Mouse (Mus musculus): ENCODE measurements at regions not wholly inside any gene's neighbourhood (a gene's known extent, or its start where the extent isn't known, plus 50 kb on each side); places are given as distances from the start of the nearest gene placed in this dataset.

DNA sequence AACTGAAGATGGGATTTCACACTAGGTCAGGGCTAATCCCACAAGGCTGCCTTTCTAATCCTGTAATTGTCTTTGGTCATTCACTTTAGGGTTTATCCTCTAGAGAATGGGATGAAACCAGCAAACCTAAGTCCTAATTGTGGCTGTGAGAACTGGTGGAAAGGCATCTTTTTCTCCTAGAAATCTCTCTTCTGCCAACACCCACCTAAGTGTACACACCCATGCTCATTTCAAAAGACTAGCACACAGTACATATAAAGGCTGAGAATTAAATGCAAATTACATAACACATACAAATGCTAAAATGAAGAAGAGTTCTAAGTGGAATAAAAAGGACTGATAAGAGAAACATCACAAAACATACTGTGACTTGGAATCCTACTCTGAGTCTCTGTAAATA is 579.5 kb downstream of the Eepd1 start:
- no peaks in the 10 kb centered on the region for H3K9me3 ChIP-seq (replicated peaks; ENCODE audit: low read length)

DNA sequence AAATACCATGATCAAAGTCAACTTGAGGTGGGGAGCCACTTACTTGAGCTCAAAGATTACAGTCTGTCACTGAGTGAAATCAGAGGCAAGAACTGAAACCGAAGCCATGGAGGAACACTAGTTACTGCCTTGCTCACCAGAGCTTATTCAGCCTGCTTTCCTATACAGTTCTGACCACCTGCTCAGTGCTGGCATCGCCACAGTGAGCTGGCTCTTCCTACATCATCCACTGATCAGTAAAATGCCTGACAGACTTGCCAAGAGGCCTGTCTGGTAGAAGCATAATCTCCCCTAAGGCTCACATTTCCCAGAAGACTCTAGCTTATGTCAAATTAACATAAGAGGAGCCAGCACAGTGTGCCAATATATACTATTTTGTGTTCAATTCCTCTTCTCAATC is 595.7 kb downstream of the Eepd1 start:
- Histone ChIP-seq H3K79me2 (replicated peaks; ENCODE audit: control insufficient read depth, extremely low read depth, insufficient read depth, poor library complexity, severe bottlenecking) (no peaks in the 10 kb centered on the region), H3K9ac (ENCODE audit: insufficient read depth, low read depth) (no peak overlapping the region), H3K9me3 (replicated peaks; ENCODE audit: low read length) (no peaks in the 10 kb centered on the region), H3K4me3 (replicated peaks in 1 of 3; ENCODE audit: low read depth in 2 of 3, low read length in 2 of 3, poor library complexity in 1 of 3) (no peak overlapping the region), H3K4me1 (ENCODE audit: control insufficient read depth in 1 of 2, insufficient read depth in 2 of 2) (no peaks in the 10 kb centered on the region), H3K27me3 (replicated peaks) (no peaks in the 10 kb centered on the region), H3K4me2 (ENCODE audit: insufficient read depth, low read depth, poor library complexity, severe bottlenecking) (no peak overlapping the region), H3K27ac (ENCODE audit: insufficient read depth, low read depth) (no peak overlapping the region), H3K36me3 (replicated peaks in 1 of 2; ENCODE audit: control insufficient read depth in 1 of 2, insufficient read depth in 1 of 2, low read length in 1 of 2) (no peaks in the 10 kb centered on the region)
- in situ Hi-C loops (cut with MboI; ENCODE audit: low pct_ligation_motif_present, low pct_unique_long_range_greater_than_20kb, low sequenced_read_pairs) (no loop called here), dilution Hi-C loops (cut with MboI; ENCODE audit: extremely low pct_ligation_motif_present, extremely low pct_unique_long_range_greater_than_20kb, low sequenced_read_pairs) (no loop called here)
- no peak for TF ChIP-seq CHD1 (IDR thresholded peaks at IDR 0.05; ENCODE audit: low read depth, low read length)
- TF ChIP-seq SIN3A (IDR thresholded peaks at IDR 0.05; ENCODE audit: low read length), result no peak
- no peak for TF ChIP-seq RAD21 (IDR thresholded peaks at IDR 0.05; ENCODE audit: low read depth, low read length)
- TF ChIP-seq CTCF (conservative IDR thresholded peaks at IDR 0.05 in 1 of 2, IDR thresholded peaks at IDR 0.05 in 1 of 2; ENCODE audit: low read depth in 2 of 2, low read length in 2 of 2), result no peak
- TF ChIP-seq POLR2AphosphoS2 (IDR thresholded peaks at IDR 0.05; ENCODE audit: low read depth, low read length), result no peak
- TF ChIP-seq IRF4 (IDR thresholded peaks at IDR 0.05; ENCODE audit: low read depth, low read length), result no peak
- no peak for TF ChIP-seq NRF1 (IDR thresholded peaks at IDR 0.05; ENCODE audit: low read depth, low read length)
- no peak for TF ChIP-seq ELF1 (IDR thresholded peaks at IDR 0.05; ENCODE audit: low read depth, low read length)
- no peak for TF ChIP-seq JUN (IDR thresholded peaks at IDR 0.05; ENCODE audit: insufficient read depth, low read depth, low read length)
- TF ChIP-seq RCOR1 (conservative IDR thresholded peaks at IDR 0.05; ENCODE audit: low read depth, low read length), result no peak
- TF ChIP-seq CHD2 (IDR thresholded peaks at IDR 0.05; ENCODE audit: low read length), result no peak
- no peak for DNase-seq (ENCODE audit: extremely low read depth)

More for the DNA sequence above, 579.5 kb downstream of the Eepd1 start:
- Histone ChIP-seq H3K4me1 (ENCODE audit: control insufficient read depth in 1 of 2, insufficient read depth in 2 of 2) (no peaks in the 10 kb centered on the region), H3K4me3 (replicated peaks in 1 of 3; ENCODE audit: low read depth in 2 of 3, low read length in 2 of 3, poor library complexity in 1 of 3) (no peak overlapping the region), H3K4me2 (ENCODE audit: insufficient read depth, low read depth, poor library complexity, severe bottlenecking) (no peak overlapping the region), H3K36me3 (replicated peaks in 1 of 2; ENCODE audit: control insufficient read depth in 1 of 2, insufficient read depth in 1 of 2, low read length in 1 of 2) (no peaks in the 10 kb centered on the region), H3K79me2 (replicated peaks; ENCODE audit: control insufficient read depth, extremely low read depth, insufficient read depth, poor library complexity, severe bottlenecking) (no peaks in the 10 kb centered on the region), H3K9ac (ENCODE audit: insufficient read depth, low read depth) (no peak overlapping the region), H3K27me3 (replicated peaks) (no peaks in the 10 kb centered on the region), H3K27ac (ENCODE audit: insufficient read depth, low read depth) (no peak overlapping the region)
- dilution Hi-C loops (cut with MboI; ENCODE audit: extremely low pct_ligation_motif_present, extremely low pct_unique_long_range_greater_than_20kb, low sequenced_read_pairs) (no loop called here), in situ Hi-C loops (cut with MboI; ENCODE audit: low pct_ligation_motif_present, low pct_unique_long_range_greater_than_20kb, low sequenced_read_pairs) (no loop called here)
- TF ChIP-seq ETS1 (conservative IDR thresholded peaks at IDR 0.05; ENCODE audit: low read depth, low read length), result no peak
- no peak for TF ChIP-seq USF2 (conservative IDR thresholded peaks at IDR 0.05; ENCODE audit: low read depth, low read length)
- TF ChIP-seq TCF12 (IDR thresholded peaks at IDR 0.05; ENCODE audit: low read depth, low read length), result no peak
- no peak for DNase-seq (ENCODE audit: extremely low read depth)

DNA sequence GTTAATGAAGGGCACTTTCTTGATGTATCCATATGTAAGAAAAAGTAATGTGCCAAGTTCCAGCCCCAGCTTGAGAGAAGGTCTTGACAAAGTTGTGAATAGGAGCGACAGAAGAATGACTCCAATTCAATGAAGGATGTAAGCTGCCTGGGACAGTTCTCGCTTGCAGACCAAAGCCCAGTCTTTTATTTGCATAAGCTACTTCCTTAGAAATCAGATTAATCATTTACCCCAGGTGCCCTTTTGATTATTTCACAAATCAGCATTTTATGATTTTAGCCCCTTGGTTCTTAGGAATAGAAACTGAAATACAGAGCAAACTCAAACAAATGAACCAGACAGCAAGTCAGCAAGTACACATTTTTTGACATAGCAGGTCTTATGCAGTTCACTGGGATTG is 605.2 kb downstream of the Eepd1 start:
- TF ChIP-seq MEF2A (IDR thresholded peaks at IDR 0.05; ENCODE audit: borderline replicate concordance, low read depth, low read length), result no peak
- TF ChIP-seq SIN3A (IDR thresholded peaks at IDR 0.05; ENCODE audit: low read length), result no peak
- no peak for TF ChIP-seq MAZ (IDR thresholded peaks at IDR 0.05; ENCODE audit: low read depth, low read length)
- no peak for TF ChIP-seq ZNF384 (IDR thresholded peaks at IDR 0.05; ENCODE audit: low read depth, low read length)
- TF ChIP-seq ZKSCAN1 (IDR thresholded peaks at IDR 0.05; ENCODE audit: borderline replicate concordance, low read depth, low read length), result no peak
- TF ChIP-seq MYC (IDR thresholded peaks at IDR 0.05; ENCODE audit: low read depth, low read length), result no peak
- no peak for TF ChIP-seq ELF1 (IDR thresholded peaks at IDR 0.05; ENCODE audit: low read depth, low read length)
- TF ChIP-seq RCOR1 (conservative IDR thresholded peaks at IDR 0.05; ENCODE audit: low read depth, low read length), result no peak
- no peak for TF ChIP-seq USF2 (conservative IDR thresholded peaks at IDR 0.05; ENCODE audit: low read depth, low read length)
- no peak for TF ChIP-seq ZMIZ1 (IDR thresholded peaks at IDR 0.05; ENCODE audit: low read depth, low read length)
- no peak for TF ChIP-seq NELFE (IDR thresholded peaks at IDR 0.05; ENCODE audit: low read depth, low read length)
- TF ChIP-seq JUN (IDR thresholded peaks at IDR 0.05; ENCODE audit: insufficient read depth, low read depth, low read length), result no peak
- TF ChIP-seq BHLHE40 (IDR thresholded peaks at IDR 0.05; ENCODE audit: low read depth, low read length), result no peak
- TF ChIP-seq POLR2A (IDR thresholded peaks at IDR 0.05; ENCODE audit: low read depth, low read length), result no peak
- TF ChIP-seq RAD21 (IDR thresholded peaks at IDR 0.05; ENCODE audit: low read depth, low read length), result no peak
- no peak for TF ChIP-seq CHD1 (IDR thresholded peaks at IDR 0.05; ENCODE audit: low read depth, low read length)
- no peak for TF ChIP-seq ZC3H11A (IDR thresholded peaks at IDR 0.05; ENCODE audit: low read depth, low read length)
- no peak for TF ChIP-seq JUND (conservative IDR thresholded peaks at IDR 0.05; ENCODE audit: low read depth, low read length)
- Histone ChIP-seq H3K9me3 (replicated peaks; ENCODE audit: low read length) (no peaks in the 10 kb centered on the region), H3K27ac (ENCODE audit: insufficient read depth, low read depth) (no peak overlapping the region), H3K27me3 (replicated peaks) (no peaks in the 10 kb centered on the region), H3K4me3 (replicated peaks in 1 of 3; ENCODE audit: low read depth in 2 of 3, low read length in 2 of 3, poor library complexity in 1 of 3) (no peak overlapping the region), H3K4me2 (ENCODE audit: insufficient read depth, low read depth, poor library complexity, severe bottlenecking) (no peak overlapping the region), H3K79me2 (replicated peaks; ENCODE audit: control insufficient read depth, extremely low read depth, insufficient read depth, poor library complexity, severe bottlenecking) (no peaks in the 10 kb centered on the region), H3K36me3 (replicated peaks in 1 of 2; ENCODE audit: control insufficient read depth in 1 of 2, insufficient read depth in 1 of 2, low read length in 1 of 2) (no peaks in the 10 kb centered on the region), H3K4me1 (ENCODE audit: control insufficient read depth in 1 of 2, insufficient read depth in 2 of 2) (no peaks in the 10 kb centered on the region), H3K9ac (ENCODE audit: insufficient read depth, low read depth) (no peak overlapping the region)
- dilution Hi-C loops (cut with MboI; ENCODE audit: extremely low pct_ligation_motif_present, extremely low pct_unique_long_range_greater_than_20kb, low sequenced_read_pairs), result no loop called here
- in situ Hi-C loops (cut with MboI; ENCODE audit: low pct_ligation_motif_present, low pct_unique_long_range_greater_than_20kb, low sequenced_read_pairs), result no loop called here
- no peak for DNase-seq (ENCODE audit: extremely low read depth)
